Mouse (Mus musculus): ENCODE measurements around the gene Galntl6.

DNA sequence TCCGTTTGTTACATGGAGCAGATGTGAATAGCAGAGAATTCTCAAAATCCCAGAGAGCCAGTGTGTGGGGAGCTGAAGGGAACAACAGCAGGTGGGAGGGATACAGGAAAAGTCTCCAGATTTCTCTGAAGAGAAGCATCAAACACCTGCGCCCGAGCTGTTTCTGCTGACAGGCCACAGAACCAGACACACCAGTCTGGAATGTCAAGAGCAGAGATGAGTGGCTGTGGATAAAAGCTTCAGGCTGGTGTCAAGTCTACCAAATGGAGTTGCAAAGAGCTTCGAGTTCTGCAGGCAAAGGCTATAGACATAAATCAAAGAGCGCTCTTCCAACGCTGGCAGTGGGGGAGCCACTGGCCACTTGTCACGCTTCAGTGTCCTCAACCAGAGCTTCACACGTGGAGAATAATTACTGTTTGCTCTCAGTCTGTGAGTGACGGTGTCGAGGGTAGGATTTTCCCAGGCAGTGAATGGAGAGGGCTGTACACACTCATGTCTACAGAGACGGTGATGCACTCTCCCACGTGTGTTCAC, 1139.6 kb downstream of the Galntl6 start:
- TF ChIP-seq CTCF (IDR thresholded peaks at IDR 0.05; ENCODE audit: extremely low read depth, insufficient read length, insufficient replicate concordance, low read depth, low read length) = no peak
- TF ChIP-seq POLR2A (IDR thresholded peaks at IDR 0.05; ENCODE audit: low read depth, low read length) = no peak
